Mouse (Mus musculus): ENCODE data around the gene Prpf38b.
A peak's percentile ranks its signal among the peaks of the same experiment; 100 is the strongest.

The Prpf38b gene

DNA sequence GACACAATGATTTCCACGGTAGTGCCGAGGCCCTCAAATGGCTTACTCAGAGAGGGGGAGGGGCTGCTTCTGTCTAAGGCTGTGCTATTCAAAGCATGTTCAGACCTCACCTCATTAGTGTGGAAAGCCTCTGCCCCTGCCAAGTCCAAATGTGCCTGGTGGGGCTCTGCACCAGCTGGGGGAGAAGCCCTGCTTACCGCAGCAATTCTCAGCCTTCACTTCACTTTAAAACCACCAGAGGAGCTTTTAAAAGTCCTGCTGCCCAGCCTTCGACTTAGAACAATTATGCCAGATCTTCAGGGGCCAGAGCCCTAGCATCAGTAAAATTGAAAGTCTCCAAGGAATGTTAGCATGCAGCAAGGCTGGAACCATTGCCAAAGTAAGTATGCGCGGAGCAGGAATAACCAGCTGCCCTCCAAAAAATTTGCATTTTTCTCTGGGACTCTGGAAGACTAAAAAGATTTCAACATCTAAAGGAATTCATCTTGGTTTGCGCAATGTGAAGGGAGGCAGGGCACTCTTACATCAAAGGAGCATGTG lies 53.2 kb downstream of the Prpf38b start:
- DNase-seq (ENCODE audit: low spot score), result peak; percentile 16

DNA sequence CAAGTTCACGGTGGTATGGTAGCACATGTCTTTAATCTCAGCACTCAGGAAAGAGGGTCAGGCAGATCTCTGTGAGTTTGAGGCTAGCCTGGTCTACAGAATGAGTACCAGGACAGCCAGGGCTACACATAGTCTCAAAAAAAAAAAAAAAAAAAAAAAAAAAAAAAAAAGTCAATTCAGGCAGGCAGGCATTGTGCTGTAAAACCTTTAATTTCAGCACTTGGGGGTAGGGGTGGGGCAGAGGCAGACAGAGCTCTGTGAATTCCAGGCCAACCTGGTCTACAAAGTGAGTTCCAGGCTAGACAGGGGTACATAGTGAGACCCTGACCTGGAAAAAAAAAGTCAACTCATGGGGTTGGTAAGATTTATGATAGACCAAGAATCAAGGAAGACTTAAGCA lies 53.8 kb downstream of the Prpf38b start:
- no peak for DNase-seq (ENCODE audit: low spot score)

DNA sequence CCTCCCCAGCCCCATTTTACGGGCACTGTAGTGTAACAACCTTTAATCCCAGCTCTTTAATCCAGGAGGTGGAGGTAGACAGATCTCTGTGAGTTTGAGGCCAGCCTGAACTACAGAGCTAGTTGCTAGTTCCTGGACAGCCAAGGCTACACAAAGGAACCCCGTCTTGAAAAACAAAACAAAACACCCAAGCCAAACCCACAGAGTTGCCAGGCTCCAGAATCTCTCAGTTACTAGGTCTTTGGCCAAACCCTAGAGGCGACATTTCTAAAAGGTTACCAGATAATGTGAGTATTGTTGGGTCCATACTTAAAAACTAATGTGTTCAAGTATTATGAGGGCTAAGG lies 54.4 kb downstream of the Prpf38b start:
- no peak for DNase-seq (ENCODE audit: low spot score)

DNA sequence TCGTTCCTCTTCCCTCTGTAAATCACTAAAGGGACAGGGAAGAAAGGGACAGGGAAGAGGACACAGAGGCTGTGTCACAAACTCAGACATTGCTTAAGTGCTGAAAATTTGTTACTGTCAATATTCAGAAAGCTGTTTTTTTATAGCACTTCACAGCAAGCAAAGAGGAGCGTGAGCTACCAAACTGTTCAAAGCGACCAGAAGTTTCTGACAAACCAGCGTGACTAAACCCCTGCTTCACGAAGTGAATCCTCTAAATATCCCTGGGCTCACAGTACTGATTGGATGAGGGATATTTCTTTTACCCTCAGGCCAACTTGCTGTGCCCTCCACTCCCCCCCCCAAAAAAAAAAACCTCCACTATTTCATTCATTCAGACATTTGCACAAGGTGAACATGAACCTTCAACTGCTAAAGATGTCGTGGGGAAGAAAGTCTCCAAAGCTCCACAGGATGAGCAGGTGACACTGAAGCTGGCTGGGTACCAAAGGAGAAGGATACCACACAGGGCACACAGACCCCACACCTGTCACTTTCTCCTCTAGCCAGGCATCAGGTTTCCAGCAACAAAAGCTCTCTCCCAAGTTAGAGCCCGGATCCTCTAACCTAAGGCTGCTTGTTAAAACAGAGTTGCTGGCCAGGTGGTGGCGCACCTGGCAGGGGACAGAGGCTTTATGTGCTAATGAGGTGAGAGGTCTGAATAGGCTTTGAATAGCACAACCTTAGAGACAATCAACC lies 55.0 kb downstream of the Prpf38b start:
- DNase-seq (ENCODE audit: low spot score), result peak; percentile 19

DNA sequence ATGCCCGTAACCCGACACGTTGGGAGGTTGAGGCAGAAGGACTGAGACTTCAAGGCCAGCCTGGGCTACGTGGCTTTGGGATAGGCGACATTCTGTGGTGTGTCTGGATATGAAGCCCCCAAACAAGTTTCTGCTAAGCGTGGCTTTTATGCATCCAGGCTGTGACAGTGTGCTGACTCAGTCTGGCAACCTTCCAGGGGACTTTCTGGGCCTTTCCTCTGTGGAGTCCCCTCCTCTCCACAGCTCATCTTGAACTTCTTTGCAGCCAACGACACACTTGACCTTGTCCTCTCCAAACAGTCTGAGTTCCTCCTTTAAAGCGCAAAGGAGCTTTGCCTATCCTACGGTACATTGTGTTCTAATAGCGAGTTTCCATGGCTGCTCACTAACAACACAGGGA lies 55.7 kb downstream of the Prpf38b start:
- DNase-seq (ENCODE audit: low spot score), result no peak

DNA sequence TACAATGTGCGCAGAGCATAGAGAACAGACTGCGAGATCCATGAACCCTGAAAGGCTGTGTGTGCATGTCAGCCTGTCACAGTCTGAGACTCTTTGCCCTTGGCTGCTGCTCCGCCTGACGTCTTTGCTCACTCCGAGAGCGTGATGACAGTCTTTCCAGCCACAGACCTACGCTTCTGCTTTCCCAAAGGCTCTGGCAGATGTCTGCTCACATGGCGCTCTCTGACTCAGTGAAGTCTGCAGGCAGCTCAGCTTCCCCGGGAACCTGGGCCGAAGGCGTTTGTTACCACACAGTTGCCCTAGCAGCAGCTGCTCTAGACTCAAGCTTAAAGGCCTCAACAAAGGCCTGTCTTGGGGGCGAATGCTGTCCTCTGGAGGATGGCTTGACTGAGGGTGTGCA lies 56.2 kb downstream of the Prpf38b start:
- DNase-seq (ENCODE audit: low spot score), result no peak

DNA sequence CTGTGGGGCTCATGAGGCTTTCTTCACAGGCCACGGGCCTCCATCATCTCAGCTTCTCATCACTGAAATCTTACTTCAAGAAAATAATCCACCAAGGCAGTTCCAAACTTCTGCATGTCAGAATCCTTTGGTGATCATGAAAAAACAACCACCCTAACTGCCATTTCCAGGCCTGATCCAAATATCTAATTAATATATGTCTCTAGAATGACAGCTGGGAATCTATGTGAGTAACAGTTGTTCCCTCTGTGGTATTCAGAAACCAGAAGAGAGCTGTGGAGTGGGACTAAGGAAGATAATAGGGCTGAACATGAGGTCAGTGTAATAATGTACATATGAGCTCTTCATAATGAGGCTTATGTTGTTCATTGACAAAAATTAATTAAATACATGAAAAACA lies 58.3 kb downstream of the Prpf38b start:
- no peak for DNase-seq (ENCODE audit: low spot score)

Data from yolk sac, embryonic 10.5 days (tissue).